Mouse (Mus musculus) midbrain, embryonic 14.5 days (tissue): ENCODE data around the gene Rwdd2a. TPM values are rescaled to one million over a fixed set of nuclear protein-coding genes. Genes with fewer than 3 reads are reported as not detected.

ENCODE experiments used
- polyA plus RNA-seq: library from polyadenylated mRNA; unstranded; fragments of >200 nt; fragmentation: Nextera tagmentation; extraction: Ambion mirVana; gene quantifications from 2 replicates; pipeline ENCODE4 v1.2.1, GENCODE M21; 2014

Gene Rwdd2a
- polyA plus RNA-seq, 1 experiment from 2014 or later: 12.6 TPM

Other genes starting within 250 kb of the Rwdd2a start
- 6.6 and 8.0 TPM in 2 replicates for gene Ube2cbp, start 107.0 kb upstream of the Rwdd2a start, polyA plus RNA-seq
- gene Dop1a, start 104.8 kb upstream of the Rwdd2a start, polyA plus RNA-seq: 50.7 and 63.6 TPM in 2 replicates
- 31.6 and 32.6 TPM in 2 replicates for gene Pgm3, start 149 bp upstream of the Rwdd2a start, polyA plus RNA-seq
- 31.1 and 36.4 TPM in 2 replicates for gene Me1, start 124.0 kb downstream of the Rwdd2a start, polyA plus RNA-seq
- 2.9 and 3.3 TPM in 2 replicates for gene Prss35, start 171.7 kb downstream of the Rwdd2a start, polyA plus RNA-seq